11 mouse cellular contexts compared by ENCODE assay signal in genomic region chr8:91444636-91445410, GRCm38 (mm10).
DNase-seq lines count a peak whose midpoint lies in the region; ATAC-seq and TF ChIP-seq lines count a peak whose summit lies in the region.
"Had no signal": no experiment of that assay in that cellular context is flagged by ENCODE, and none has a peak within 500 bp of the region (broad histone marks: within the 10 kb centered on the region; RNA-seq: fewer than 3 reads in every experiment).

No protein-coding gene starts in this region.

- DNase-seq in midbrain, embryonic 14.5 days: no peak
- peak; percentile 84 for DNase-seq in kidney, postnatal 0 days (ENCODE audit: low spot score)
- no peak for DNase-seq in cerebellum, adult 9-10 months
- no peak for DNase-seq in heart, postnatal 14 days
- DNase-seq in B cell, adult 2 months: no peak

- H3K4me3 ChIP-seq in midbrain, embryonic 14.5 days (replicated peaks; ENCODE audit: low read depth, low read length): no peak overlapping the region
- H3K4me3 ChIP-seq in midbrain, embryonic 15.5 days: no peak overlapping the region
- no peak overlapping the region for H3K4me3 ChIP-seq in embryonic facial prominence, embryonic 12.5 days
- no peak overlapping the region for H3K4me3 ChIP-seq in kidney, postnatal 0 days (replicated peaks; ENCODE audit: low read depth, low read length)
- H3K4me3 ChIP-seq in myocyte: no peak overlapping the region
- H3K4me3 ChIP-seq: hindbrain, embryonic 10.5 days had no signal

- H3K9ac ChIP-seq in midbrain, embryonic 14.5 days (replicated peaks; ENCODE audit: low read length): no peak overlapping the region
- no peak overlapping the region for H3K9ac ChIP-seq in midbrain, embryonic 15.5 days
- no peak overlapping the region for H3K9ac ChIP-seq in embryonic facial prominence, embryonic 12.5 days
- H3K9ac ChIP-seq in kidney, postnatal 0 days (ENCODE audit: low read depth, low read length): no peak overlapping the region

- 0 out of 2 replicates have a peak overlapping the region, but pooled peaks have one; percentile 8 for H3K27ac ChIP-seq in midbrain, embryonic 14.5 days (replicated peaks; ENCODE audit: low read depth, low read length)
- no peak overlapping the region for H3K27ac ChIP-seq in midbrain, embryonic 15.5 days
- peak overlapping the region; percentile 63 for H3K27ac ChIP-seq in embryonic facial prominence, embryonic 12.5 days
- H3K27ac ChIP-seq in kidney, postnatal 0 days: peak overlapping the region; percentile 87
- H3K27ac ChIP-seq: hindbrain, embryonic 10.5 days had no signal

- H3ac ChIP-seq in myocyte (ENCODE audit: control insufficient read depth, insufficient read length): no peak overlapping the region

- no peak for ATAC-seq in midbrain, embryonic 14.5 days (ENCODE audit: low FRiP score, low TSS enrichment)
- no peak for ATAC-seq in midbrain, embryonic 15.5 days (replicated peaks)
- ATAC-seq in embryonic facial prominence, embryonic 12.5 days (ENCODE audit: insufficient number of reproducible peaks, insufficient read depth, low FRiP score, low TSS enrichment): 0 out of 2 replicates have a peak, but pooled peaks have one; percentile 28
- ATAC-seq in kidney, postnatal 0 days (replicated peaks; ENCODE audit: low FRiP score, low read depth): peak; percentile 63
- ATAC-seq: forebrain, embryonic 14.5 days; lung, postnatal 0 days had no signal

- intact Hi-C loops in heart, postnatal 14 days (cut with DNase I): no loop called here

- H3K4me1 ChIP-seq in midbrain, embryonic 14.5 days (ENCODE audit: control insufficient read depth, insufficient read depth, low read length): no peaks in the 10 kb centered on the region
- no peaks in the 10 kb centered on the region for H3K4me1 ChIP-seq in midbrain, embryonic 15.5 days
- H3K4me1 ChIP-seq in embryonic facial prominence, embryonic 12.5 days: peaks cover 28% of the 10 kb centered on the region
- peaks cover 24% of the 10 kb centered on the region; the same call in 1 of the 2 replicates for H3K4me1 ChIP-seq in kidney, postnatal 0 days (replicated peaks; ENCODE audit: insufficient read depth, low read length)

- H3K36me3 ChIP-seq in midbrain, embryonic 14.5 days (ENCODE audit: control insufficient read depth, insufficient read depth, low read length): no peaks in the 10 kb centered on the region
- H3K36me3 ChIP-seq in midbrain, embryonic 15.5 days (replicated peaks): no peaks in the 10 kb centered on the region
- 0 out of 2 replicates have a peak, but pooled peaks cover 3% of the 10 kb centered on the region for H3K36me3 ChIP-seq in embryonic facial prominence, embryonic 12.5 days
- 0 out of 2 replicates have a peak, but pooled peaks cover 3% of the 10 kb centered on the region for H3K36me3 ChIP-seq in kidney, postnatal 0 days (ENCODE audit: insufficient read depth, low read length)
- no peaks in the 10 kb centered on the region for H3K36me3 ChIP-seq in myocyte (ENCODE audit: control insufficient read depth, insufficient read depth)

- 78% methylated on average over 11 of the region's 11 CpGs for WGBS in midbrain, embryonic 14.5 days
- WGBS in midbrain, embryonic 15.5 days: 73% methylated on average over 11 of the region's 11 CpGs
- WGBS in embryonic facial prominence, embryonic 12.5 days: 39% methylated on average over 11 of the region's 11 CpGs
- 39% methylated on average over 11 of the region's 11 CpGs for WGBS in kidney, postnatal 0 days

- no peak overlapping the region for H3K4me2 ChIP-seq in midbrain, embryonic 14.5 days (ENCODE audit: low read length)
- H3K4me2 ChIP-seq in midbrain, embryonic 15.5 days: no peak overlapping the region
- H3K4me2 ChIP-seq in embryonic facial prominence, embryonic 12.5 days (replicated peaks): no peak overlapping the region
- H3K4me2 ChIP-seq in kidney, postnatal 0 days (ENCODE audit: low read length): no peak overlapping the region
- H3K4me2 ChIP-seq in myocyte (ENCODE audit: low read depth): no peak overlapping the region

- TF ChIP-seq CTCF in kidney, postnatal 0 days (IDR thresholded peaks at IDR 0.05; ENCODE audit: low read depth): no peak

- H3K27me3 ChIP-seq in midbrain, embryonic 14.5 days (ENCODE audit: control insufficient read depth, insufficient read depth, low read length): no peaks in the 10 kb centered on the region
- H3K27me3 ChIP-seq in midbrain, embryonic 15.5 days (replicated peaks): no peaks in the 10 kb centered on the region
- no peaks in the 10 kb centered on the region for H3K27me3 ChIP-seq in embryonic facial prominence, embryonic 12.5 days
- no peaks in the 10 kb centered on the region for H3K27me3 ChIP-seq in kidney, postnatal 0 days (ENCODE audit: insufficient read depth, low read length)
- H3K27me3 ChIP-seq in myocyte (ENCODE audit: control insufficient read depth, insufficient read depth, insufficient read length): no peaks in the 10 kb centered on the region

- H3K79me2 ChIP-seq in myocyte (ENCODE audit: control insufficient read depth, insufficient read depth): peaks cover 4% of the 10 kb centered on the region

- TF ChIP-seq POLR2A in myocyte (IDR thresholded peaks at IDR 0.05; ENCODE audit: insufficient read length, low read depth): no peak

- no peaks in the 10 kb centered on the region for H3K9me3 ChIP-seq in midbrain, embryonic 14.5 days (ENCODE audit: control insufficient read depth, low read length)
- no peaks in the 10 kb centered on the region for H3K9me3 ChIP-seq in midbrain, embryonic 15.5 days
- H3K9me3 ChIP-seq in embryonic facial prominence, embryonic 12.5 days: no peaks in the 10 kb centered on the region
- H3K9me3 ChIP-seq in kidney, postnatal 0 days (replicated peaks; ENCODE audit: low read length): no peaks in the 10 kb centered on the region
- H3K9me3 ChIP-seq: hindbrain, embryonic 10.5 days had no signal

TF ChIP-seq in myocyte, 11 proteins besides CTCF, POLR2A, EP300 and RAD21:
- TF ChIP-seq REST (IDR thresholded peaks at IDR 0.05; ENCODE audit: insufficient read depth, insufficient read length) (no peak), MYOD1 (IDR thresholded peaks at IDR 0.05; ENCODE audit: control insufficient read depth in 1 of 3, insufficient read length in 2 of 3, low read depth in 2 of 3) (peak in 2 of 3 experiments; percentile 20 to 44)

Comparison
In these comparisons a context has a peak if more than half of its experiments do, and no peak if none do; other contexts are left out.
1. ATAC-seq: peak in embryonic facial prominence, embryonic 12.5 days (single experiment) and kidney, postnatal 0 days (single experiment); none in midbrain, embryonic 14.5 days (single experiment) and midbrain, embryonic 15.5 days (single experiment).